Mouse (Mus musculus) kidney, postnatal 0 days (tissue): Measurements from ENCODE around the gene Trcg1. TPM values are rescaled to one million over a fixed set of nuclear protein-coding genes. Genes with fewer than 3 reads are reported as not detected.

Experiments used
- ATAC-seq: fragments of 200-750 bp; cut with Nextera tagmentation; replicated peaks from 2 replicates; pipeline ENCODE4 v1.8.0; 2017; ENCODE audit warnings: low read depth, moderate number of reproducible peaks, moderate TSS enrichment, moderate library complexity; ENCODE audit not compliant: low FRiP score
- DNase-seq: peaks from one replicate; pipeline ENCODE4 v3.0.0-alpha.2; 2016; ENCODE audit warnings: low spot score
- H3K27ac ChIP-seq: fragments of 300-500 bp; sonication (generic); 2 replicates; pipeline ENCODE4 v1.5.1; 2014; ENCODE audit warnings: mild to moderate bottlenecking
- H3K27me3 ChIP-seq: fragments of 300-500 bp; sonication (generic); 2 replicates; pipeline ENCODE4 v1.6.1; 2014; ENCODE audit warnings: low read length, mixed read lengths; ENCODE audit not compliant: insufficient read depth
- H3K36me3 ChIP-seq: fragments of 300-500 bp; sonication (generic); 2 replicates; pipeline ENCODE4 v1.6.1; 2014; ENCODE audit warnings: low read length, mixed read lengths; ENCODE audit not compliant: insufficient read depth
- H3K4me1 ChIP-seq: fragments of 300-500 bp; sonication (generic); replicated peaks from 2 replicates; pipeline ENCODE4 v1.6.1; 2014; ENCODE audit warnings: antibody characterized with exemption, low read length, mixed read lengths; ENCODE audit not compliant: insufficient read depth
- H3K4me2 ChIP-seq: fragments of 300-500 bp; sonication (generic); 2 replicates; pipeline ENCODE4 v1.6.1; 2014; ENCODE audit warnings: mild to moderate bottlenecking, low read length, moderate library complexity, mixed read lengths
- H3K4me3 ChIP-seq: fragments of 300-500 bp; sonication (generic); replicated peaks from 2 replicates; pipeline ENCODE4 v1.5.1; 2014; ENCODE audit warnings: low read depth, low read length
- H3K9ac ChIP-seq: fragments of 300-500 bp; sonication (generic); 2 replicates; pipeline ENCODE4 v1.6.1; 2014; ENCODE audit warnings: low read depth, low read length
- H3K9me3 ChIP-seq: fragments of 300-500 bp; sonication (generic); replicated peaks from 2 replicates; pipeline ENCODE4 v1.6.1; 2016; ENCODE audit warnings: low read length, inconsistent platforms, mixed read lengths
- CTCF ChIP-seq: IDR thresholded peaks from 2 replicates; pipeline ENCODE4 v1.5.1; 2016; ENCODE audit warnings: antibody characterized with exemption, low read depth, mild to moderate bottlenecking, moderate library complexity
- WGBS: fragments of 180-500 bp; shearing (Covaris S2); extraction: QIAGEN DNeasy Blood & Tissue Kit; methylation state at CpG from one replicate; pipeline ENCODE4 v1.1.7; 2014; 5-methylcytosine and 5-hydroxymethylcytosine counted together
- polyA plus RNA-seq: library from polyadenylated mRNA; unstranded; fragments of >200 nt; fragmentation: Nextera tagmentation; extraction: Ambion mirVana; gene quantifications from 2 replicates; pipeline ENCODE4 v1.2.1, GENCODE M21; 2015

The Trcg1 gene
- polyA plus RNA-seq, 1 experiment from 2014 or later = 0.04 TPM

DNA sequence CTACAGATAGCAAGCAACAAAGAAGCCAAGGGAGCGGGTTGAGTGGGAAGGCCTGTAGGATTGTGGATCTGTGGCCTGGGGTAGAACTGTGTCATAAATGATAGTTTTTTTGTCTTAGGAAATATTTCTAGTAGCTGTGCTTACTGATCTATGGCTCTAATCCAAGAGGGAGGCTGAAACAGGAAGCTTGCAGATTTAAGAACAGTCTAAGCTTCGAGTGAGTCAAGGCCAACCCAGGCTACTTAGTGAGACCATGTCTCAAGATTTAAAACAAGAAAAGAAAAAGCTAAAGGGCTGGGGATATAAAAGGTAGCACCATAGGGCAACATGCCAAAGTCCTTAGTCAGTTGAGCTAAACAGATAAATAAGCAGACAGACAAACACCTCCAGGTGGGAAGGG is 1.9 kb downstream of the Trcg1 start:
- ATAC-seq (no peak), DNase-seq (no peak)
- Histone ChIP-seq H3K4me2 (no peak overlapping the region), H3K27ac (no peak overlapping the region), H3K4me3 (no peak overlapping the region), H3K36me3 (no peaks in the 10 kb centered on the region), H3K9ac (no peak overlapping the region), H3K9me3 (no peaks in the 10 kb centered on the region), H3K27me3 (no peaks in the 10 kb centered on the region), H3K4me1 (no peaks in the 10 kb centered on the region)
- no peak for TF ChIP-seq CTCF
- WGBS = 94% methylated on average over 2 of the region's 2 CpGs

DNA sequence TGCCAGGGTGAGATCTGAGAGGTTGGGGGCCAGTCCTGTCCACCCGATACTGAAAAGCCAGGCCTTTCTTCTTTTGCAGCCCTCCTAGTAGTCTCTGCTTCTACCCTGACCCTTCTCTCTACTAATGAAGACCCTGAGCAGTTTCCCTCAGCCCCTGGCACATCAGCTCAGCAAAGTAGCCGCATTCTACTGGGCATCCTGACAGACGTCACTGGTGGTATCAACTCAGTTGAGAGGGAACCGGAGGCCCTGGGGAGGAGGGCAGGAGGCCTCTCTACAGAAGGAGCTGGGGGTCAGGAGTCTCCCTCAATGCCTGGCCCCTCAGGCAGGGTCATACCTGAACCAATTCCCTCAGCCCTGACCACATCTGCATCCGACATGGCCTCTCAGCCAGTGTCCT is 4.8 kb downstream of the Trcg1 start:
- H3K4me1 ChIP-seq = no peaks in the 10 kb centered on the region
- DNase-seq (no peak), ATAC-seq (no peak)
- H3K27me3 ChIP-seq = no peaks in the 10 kb centered on the region
- H3K4me3 ChIP-seq = no peak overlapping the region
- H3K9ac ChIP-seq = no peak overlapping the region
- WGBS = 81% methylated on average over 5 of the region's 5 CpGs
- no peak overlapping the region for H3K4me2 ChIP-seq
- no peak overlapping the region for H3K27ac ChIP-seq
- TF ChIP-seq CTCF = no peak
- H3K9me3 ChIP-seq = no peaks in the 10 kb centered on the region
- H3K36me3 ChIP-seq = no peaks in the 10 kb centered on the region

DNA sequence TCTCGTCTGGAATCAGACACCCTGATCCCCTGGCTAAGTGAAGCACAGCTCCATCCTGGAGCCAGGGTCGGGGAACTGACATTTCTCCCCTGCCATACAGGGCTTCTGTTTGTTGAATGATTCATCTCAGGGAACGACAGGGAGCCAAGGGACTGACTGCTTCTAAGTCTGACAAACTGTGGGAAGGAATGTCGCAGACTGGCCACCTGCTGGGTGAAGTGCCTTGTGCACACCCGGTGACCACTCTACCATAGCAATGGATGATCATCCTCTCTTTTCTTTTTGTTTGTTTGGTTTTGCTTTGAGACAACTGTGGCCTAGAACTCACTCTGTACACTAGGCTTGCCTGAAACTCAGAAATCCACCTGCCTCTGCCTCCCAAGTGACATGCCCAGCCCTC is 6.6 kb downstream of the Trcg1 start:
- WGBS = 37% methylated on average over 5 of the region's 5 CpGs

DNA sequence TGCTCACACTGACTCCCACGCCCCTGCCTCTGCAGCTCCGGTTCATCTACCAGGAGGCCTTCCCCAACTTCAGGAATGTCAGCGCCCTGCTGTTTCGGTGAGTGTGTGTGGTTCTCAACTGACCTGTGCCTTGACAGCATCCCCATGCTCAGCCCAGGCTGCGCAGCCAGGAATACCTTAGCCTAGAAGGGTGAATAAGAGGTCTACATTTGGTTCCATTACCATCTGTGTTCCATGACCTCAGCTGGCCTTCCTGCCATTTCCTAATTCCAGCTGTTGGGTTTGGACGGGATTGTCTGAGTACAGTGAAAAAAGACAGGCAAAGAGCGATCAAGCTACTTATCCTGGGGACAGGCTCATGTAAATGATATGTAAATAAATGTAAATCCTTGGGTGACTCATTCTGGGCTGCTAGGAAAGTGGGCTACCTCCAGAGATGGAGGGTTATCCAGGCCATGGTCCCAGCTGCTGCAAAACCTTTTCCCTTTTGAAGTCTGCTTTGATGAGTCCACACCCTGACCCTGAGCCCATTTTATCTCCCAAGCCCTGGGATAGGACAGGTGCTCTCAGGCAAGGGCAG is 7.8 kb downstream of the Trcg1 start:
- DNase-seq (peak; percentile 47), ATAC-seq (no peak)
- Histone ChIP-seq H3K27me3 (no peaks in the 10 kb centered on the region), H3K36me3 (no peaks in the 10 kb centered on the region), H3K4me2 (no peak overlapping the region), H3K9me3 (no peaks in the 10 kb centered on the region), H3K9ac (no peak overlapping the region), H3K4me3 (no peak overlapping the region), H3K27ac (no peak overlapping the region), H3K4me1 (0 out of 2 replicates have a peak, but pooled peaks cover 4% of the 10 kb centered on the region)
- TF ChIP-seq CTCF = no peak
- WGBS = 32% methylated on average over 7 of the region's 7 CpGs

More for the DNA sequence above, 6.6 kb downstream of the Trcg1 start:
- Histone ChIP-seq H3K27me3 (no peaks in the 10 kb centered on the region), H3K36me3 (no peaks in the 10 kb centered on the region), H3K4me1 (0 out of 2 replicates have a peak, but pooled peaks cover 4% of the 10 kb centered on the region), H3K9ac (no peak overlapping the region), H3K4me3 (no peak overlapping the region), H3K9me3 (no peaks in the 10 kb centered on the region), H3K4me2 (no peak overlapping the region), H3K27ac (no peak overlapping the region)
- no peak for DNase-seq
- no peak for ATAC-seq
- TF ChIP-seq CTCF = no peak

DNA sequence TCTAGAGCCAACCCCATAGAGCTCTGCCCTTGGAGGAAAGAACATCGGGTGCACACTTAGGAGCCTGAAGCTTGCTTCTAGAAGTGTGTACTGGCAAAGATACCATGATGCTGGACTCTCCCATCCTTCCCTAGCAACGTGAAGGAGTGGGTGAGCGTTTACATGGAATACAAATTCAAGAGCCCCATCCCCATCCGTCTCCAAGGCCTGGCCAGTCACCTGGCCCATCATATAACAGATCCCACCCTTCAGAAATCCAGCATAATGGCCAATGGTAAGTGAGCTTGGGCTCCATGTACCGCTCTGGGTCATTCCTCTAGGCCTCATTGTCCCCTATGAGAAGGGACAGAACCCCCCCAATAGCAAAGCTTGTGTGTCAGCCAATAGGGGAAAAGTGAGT is 10.1 kb downstream of the Trcg1 start:
- no peaks in the 10 kb centered on the region for H3K27me3 ChIP-seq
- H3K27ac ChIP-seq = no peak overlapping the region
- TF ChIP-seq CTCF = no peak
- ATAC-seq (no peak), DNase-seq (no peak)
- no peaks in the 10 kb centered on the region for H3K9me3 ChIP-seq
- H3K4me1 ChIP-seq = 0 out of 2 replicates have a peak, but pooled peaks cover 4% of the 10 kb centered on the region
- 90% methylated on average over 5 of the region's 5 CpGs for WGBS
- H3K9ac ChIP-seq = no peak overlapping the region
- H3K4me3 ChIP-seq = no peak overlapping the region
- H3K4me2 ChIP-seq = no peak overlapping the region
- H3K36me3 ChIP-seq = no peaks in the 10 kb centered on the region

DNA sequence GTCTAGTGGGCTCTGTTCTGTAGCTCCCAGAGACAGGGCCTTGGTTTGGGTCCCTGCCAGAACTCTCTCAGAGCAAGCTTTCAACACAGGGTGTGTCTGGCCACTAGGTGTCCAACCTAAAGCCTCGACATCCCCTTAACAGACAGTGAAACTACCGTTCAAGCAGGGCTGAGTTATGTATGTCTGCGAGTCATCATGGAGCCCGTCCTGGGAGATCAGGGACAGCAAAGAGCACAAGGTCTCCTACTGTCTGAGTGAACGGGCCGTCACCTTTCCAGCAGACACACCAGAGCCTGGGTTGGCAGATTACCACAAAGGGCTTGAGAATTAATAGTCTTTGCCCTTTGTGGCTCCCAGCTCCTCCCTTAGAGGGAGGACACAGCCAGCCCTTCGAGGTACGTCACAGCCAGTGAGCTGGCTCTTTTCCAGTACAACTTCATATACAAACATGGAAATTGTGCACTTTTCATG is 10.9 kb downstream of the Trcg1 start:
- peak; percentile 38 for DNase-seq
- no peaks in the 10 kb centered on the region for H3K9me3 ChIP-seq

More for the DNA sequence above, 10.9 kb downstream of the Trcg1 start:
- ATAC-seq = peak; percentile 19; the same call in 1 of the 2 replicates
- H3K4me3 ChIP-seq = no peak overlapping the region
- TF ChIP-seq CTCF = peak; percentile 32; the same call in 1 of the 2 replicates
- H3K9ac ChIP-seq = no peak overlapping the region
- H3K27me3 ChIP-seq = no peaks in the 10 kb centered on the region
- no peak overlapping the region for H3K4me2 ChIP-seq
- H3K4me1 ChIP-seq = 0 out of 2 replicates have a peak, but pooled peaks cover 4% of the 10 kb centered on the region
- 0 out of 2 replicates have a peak, but pooled peaks cover 1% of the 10 kb centered on the region for H3K36me3 ChIP-seq
- H3K27ac ChIP-seq = peak overlapping the region; percentile 19; the same call in 1 of the 2 replicates
- WGBS = 27% methylated on average over 8 of the region's 8 CpGs
